18 mouse cellular contexts compared by ENCODE assay signal in the genomic region with DNA sequence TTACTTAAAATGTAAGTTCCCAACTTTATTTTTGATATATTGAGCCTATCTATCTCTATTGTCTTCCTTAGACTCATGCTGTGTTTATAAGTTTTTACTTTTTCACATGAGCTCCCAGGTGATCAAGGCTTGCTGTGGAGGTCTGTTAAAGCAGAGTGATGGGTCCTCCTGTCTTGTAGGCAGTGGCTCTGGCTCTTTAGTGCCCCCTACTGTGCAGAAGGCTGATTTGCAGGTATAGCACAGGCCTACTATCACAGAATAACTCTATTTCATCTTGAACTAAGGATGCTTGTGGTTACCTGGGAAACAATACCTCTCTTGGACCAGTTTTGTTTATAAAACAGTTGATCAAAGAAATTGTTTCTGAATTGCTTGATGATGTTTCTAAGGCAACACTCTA.
DNase-seq lines count a peak whose midpoint lies in the region; ATAC-seq and TF ChIP-seq lines count a peak whose summit lies in the region.
"Had no signal": no experiment of that assay in that cellular context is flagged by ENCODE, and none has a peak within 500 bp of the region (broad histone marks: within the 10 kb centered on the region; RNA-seq: fewer than 3 reads in every experiment).

No protein-coding gene starts in this region.

- no peak overlapping the region for H3K9ac ChIP-seq in liver, postnatal 0 days (replicated peaks)
- H3K9ac ChIP-seq in liver, embryonic 12.5 days: no peak overlapping the region
- H3K9ac ChIP-seq in hindbrain, embryonic 11.5 days (ENCODE audit: low read depth, low read length): no peak overlapping the region
- H3K9ac ChIP-seq: embryonic facial prominence, embryonic 13.5 days; hindbrain, embryonic 15.5 days; limb, embryonic 13.5 days had no signal

- TF ChIP-seq EP300 in liver, postnatal 0 days (IDR thresholded peaks at IDR 0.05; ENCODE audit: low read depth): no peak

- H3K4me1 ChIP-seq in liver, postnatal 0 days (ENCODE audit: insufficient read depth): no peaks in the 10 kb centered on the region
- H3K4me1 ChIP-seq in liver, embryonic 12.5 days: no peaks in the 10 kb centered on the region
- H3K4me1 ChIP-seq in E14TG2a.4 (replicated peaks; ENCODE audit: low read depth, low read length): no peaks in the 10 kb centered on the region
- no peaks in the 10 kb centered on the region for H3K4me1 ChIP-seq in hindbrain, embryonic 11.5 days (replicated peaks; ENCODE audit: control insufficient read depth, insufficient read depth, low read length)
- H3K4me1 ChIP-seq: embryonic facial prominence, embryonic 13.5 days; hindbrain, embryonic 15.5 days; midbrain, embryonic 10.5 days had no signal

- no peak overlapping the region for H3K4me2 ChIP-seq in liver, postnatal 0 days (ENCODE audit: low read depth, low read length)
- no peak overlapping the region for H3K4me2 ChIP-seq in liver, embryonic 12.5 days
- H3K4me2 ChIP-seq in hindbrain, embryonic 11.5 days (replicated peaks; ENCODE audit: low read depth, low read length): no peak overlapping the region
- H3K4me2 ChIP-seq: embryonic facial prominence, embryonic 13.5 days; hindbrain, embryonic 15.5 days; limb, embryonic 13.5 days had no signal

- H3K9me3 ChIP-seq in liver, postnatal 0 days (ENCODE audit: low read length): no peaks in the 10 kb centered on the region
- H3K9me3 ChIP-seq in liver, embryonic 12.5 days (replicated peaks): 0 out of 2 replicates have a peak, but pooled peaks cover 5% of the 10 kb centered on the region
- no peaks in the 10 kb centered on the region for H3K9me3 ChIP-seq in E14TG2a.4 (ENCODE audit: low read length)
- H3K9me3 ChIP-seq in hindbrain, embryonic 11.5 days (ENCODE audit: control insufficient read depth, low read length): no peaks in the 10 kb centered on the region
- H3K9me3 ChIP-seq: embryonic facial prominence, embryonic 13.5 days; hindbrain, embryonic 15.5 days had no signal

- DNase-seq in gastrocnemius, adult 2 months: no peak
- DNase-seq in gastrocnemius, postnatal 4 days (ENCODE audit: low spot score in 2 of 2): no peak
- no peak for DNase-seq in liver, postnatal 0 days
- peak; percentile 42 for DNase-seq in induced T-regulatory cell, adult 2 months (ENCODE audit: low read depth)
- no peak for DNase-seq in hindbrain, embryonic 11.5 days (ENCODE audit: low spot score)
- no peak for DNase-seq in retina, postnatal 1 day
- DNase-seq: adrenal gland, adult 2 months; cerebellum, adult 11-12 months; kidney, adult 9 months; lung, postnatal 36 days; spleen, adult 18-20 months had no signal

- intact Hi-C loops in gastrocnemius, adult 2 months (cut with DNase I): no loop called here

- H3K4me3 ChIP-seq in gastrocnemius, adult 2 months: no peak overlapping the region
- H3K4me3 ChIP-seq in liver, postnatal 0 days (ENCODE audit: low read depth, low read length): no peak overlapping the region
- no peak overlapping the region for H3K4me3 ChIP-seq in liver, embryonic 12.5 days
- H3K4me3 ChIP-seq in E14TG2a.4 (replicated peaks; ENCODE audit: low read length): no peak overlapping the region
- no peak overlapping the region for H3K4me3 ChIP-seq in hindbrain, embryonic 11.5 days (ENCODE audit: low read depth, low read length)
- H3K4me3 ChIP-seq: embryonic facial prominence, embryonic 13.5 days; hindbrain, embryonic 15.5 days; limb, embryonic 13.5 days; midbrain, embryonic 10.5 days; myocyte had no signal

- peak; percentile 30; the same call in 1 of the 2 replicates for TF ChIP-seq CTCF in gastrocnemius, adult 2 months (IDR thresholded peaks at IDR 0.05)
- peak; percentile 41 for TF ChIP-seq CTCF in liver, postnatal 0 days (IDR thresholded peaks at IDR 0.05; ENCODE audit: low read depth)
- TF ChIP-seq CTCF in E14TG2a.4 (conservative IDR thresholded peaks at IDR 0.05; ENCODE audit: low read length): peak; percentile 51

- H3K36me3 ChIP-seq in liver, postnatal 0 days (replicated peaks; ENCODE audit: insufficient read depth, low read length): no peaks in the 10 kb centered on the region
- no peaks in the 10 kb centered on the region for H3K36me3 ChIP-seq in liver, embryonic 12.5 days
- H3K36me3 ChIP-seq in E14TG2a.4 (ENCODE audit: insufficient read depth, low read length): no peaks in the 10 kb centered on the region
- no peaks in the 10 kb centered on the region for H3K36me3 ChIP-seq in hindbrain, embryonic 11.5 days (ENCODE audit: control insufficient read depth, insufficient read depth, low read length)
- H3K36me3 ChIP-seq: hindbrain, embryonic 15.5 days; limb, embryonic 13.5 days; midbrain, embryonic 10.5 days had no signal

- ATAC-seq in liver, postnatal 0 days: no peak
- ATAC-seq in liver, embryonic 12.5 days: no peak
- ATAC-seq in hindbrain, embryonic 11.5 days (ENCODE audit: low FRiP score): no peak

- H3K27me3 ChIP-seq in liver, postnatal 0 days (ENCODE audit: insufficient read depth, low read length): no peaks in the 10 kb centered on the region
- H3K27me3 ChIP-seq in liver, embryonic 12.5 days (replicated peaks): no peaks in the 10 kb centered on the region
- no peaks in the 10 kb centered on the region for H3K27me3 ChIP-seq in E14TG2a.4 (ENCODE audit: insufficient read depth, low read length)
- H3K27me3 ChIP-seq in hindbrain, embryonic 11.5 days (ENCODE audit: control insufficient read depth, insufficient read depth, low read length): no peaks in the 10 kb centered on the region
- H3K27me3 ChIP-seq: embryonic facial prominence, embryonic 13.5 days; hindbrain, embryonic 15.5 days; limb, embryonic 13.5 days had no signal

- H3K27ac ChIP-seq in gastrocnemius, adult 2 months: no peak overlapping the region
- H3K27ac ChIP-seq in liver, postnatal 0 days (ENCODE audit: low read depth): no peak overlapping the region
- H3K27ac ChIP-seq in liver, embryonic 12.5 days: no peak overlapping the region
- H3K27ac ChIP-seq in hindbrain, embryonic 11.5 days (ENCODE audit: low read depth, low read length): no peak overlapping the region
- H3K27ac ChIP-seq: embryonic facial prominence, embryonic 13.5 days; hindbrain, embryonic 15.5 days; limb, embryonic 13.5 days; midbrain, embryonic 10.5 days had no signal
